Mouse (Mus musculus) CH12.LX (cell line): Measurements from ENCODE around the gene Arl15. TPM values are rescaled to one million over a fixed set of nuclear protein-coding genes. Genes with fewer than 3 reads are reported as not detected.

Source experiments
- DNase-seq: peaks from one replicate; pipeline ENCODE4 v3.0.0-alpha.2; 2013; ENCODE audit errors: extremely low read depth
- H3K27ac ChIP-seq: 2 replicates; pipeline ENCODE4 v1.5.1; 2012; ENCODE audit warnings: low read depth, mild to moderate bottlenecking, control low read depth, moderate library complexity; ENCODE audit not compliant: insufficient read depth
- H3K27me3 ChIP-seq: replicated peaks from 2 replicates; pipeline ENCODE3; 2012; ENCODE audit warnings: inconsistent platforms
- H3K36me3 ChIP-seq, 2 experiments: replicated peaks in 1 of 2; 2 replicates each; pipeline versions ENCODE3 to v1.6.1; 2012; ENCODE audit warnings: inconsistent platforms in 1 of 2, low read length in 1 of 2, mild to moderate bottlenecking in 1 of 2, mixed read lengths in 1 of 2, moderate library complexity in 1 of 2; ENCODE audit not compliant: control insufficient read depth in 1 of 2, insufficient read depth in 1 of 2
- H3K4me1 ChIP-seq, 2 experiments: 2 replicates each; pipeline ENCODE4 v1.6.1; 2012; ENCODE audit warnings: inconsistent platforms in 1 of 2, moderate library complexity in 1 of 2; ENCODE audit not compliant: insufficient read depth in 2 of 2, control insufficient read depth in 1 of 2
- H3K4me2 ChIP-seq: 2 replicates; pipeline ENCODE4 v1.6.1; 2012; ENCODE audit warnings: low read depth, mild to moderate bottlenecking, control low read depth; ENCODE audit not compliant: poor library complexity, insufficient read depth, severe bottlenecking
- H3K4me3 ChIP-seq, 3 experiments: fragments of 150-350 bp in 1 of 3; sonication (generic) in 1 of 3; replicated peaks in 1 of 3; 2 replicates each; pipeline versions ENCODE3 to v1.5.1; 2011 to 2012; ENCODE audit warnings: low read depth in 2 of 3, low read length in 2 of 3, mild to moderate bottlenecking in 2 of 3, moderate library complexity in 2 of 3, control low read depth in 1 of 3, improper control_type of control experiment in 1 of 3, inconsistent platforms in 1 of 3, mixed read lengths in 1 of 3; ENCODE audit not compliant: poor library complexity in 1 of 3
- H3K79me2 ChIP-seq: replicated peaks from 2 replicates; pipeline ENCODE4 v1.6.1; 2012; ENCODE audit warnings: mild to moderate bottlenecking, moderate library complexity; ENCODE audit not compliant: control insufficient read depth, poor library complexity, insufficient read depth, severe bottlenecking; ENCODE audit errors: extremely low read depth
- H3K9ac ChIP-seq: 2 replicates; pipeline ENCODE4 v1.6.1; 2012; ENCODE audit warnings: low read depth, mild to moderate bottlenecking, control low read depth, moderate library complexity; ENCODE audit not compliant: insufficient read depth
- H3K9me3 ChIP-seq: replicated peaks from 2 replicates; pipeline ENCODE3; 2012; ENCODE audit warnings: low read length, inconsistent platforms, mixed read lengths
- BHLHE40 ChIP-seq: IDR thresholded peaks from 2 replicates; pipeline ENCODE4 v1.6.1; 2011; ENCODE audit warnings: mild to moderate bottlenecking, low read depth, low read length, improper control_type of control experiment
- CHD1 ChIP-seq: IDR thresholded peaks from 2 replicates; pipeline ENCODE4 v1.6.1; 2012; ENCODE audit warnings: low read depth, low read length, improper control_type of control experiment, inconsistent platforms
- CHD2 ChIP-seq: IDR thresholded peaks from 2 replicates; pipeline ENCODE4 v1.6.1; 2011; ENCODE audit warnings: low read length, improper control_type of control experiment
- CTCF ChIP-seq, 2 experiments: IDR thresholded peaks in 1 of 2; conservative IDR thresholded peaks in 1 of 2; 2 replicates each; pipeline ENCODE4 v1.5.1; 2011 to 2012; ENCODE audit warnings: low read depth in 2 of 2, low read length in 2 of 2, improper control_type of control experiment in 1 of 2, inconsistent platforms in 1 of 2, mild to moderate bottlenecking in 1 of 2, moderate library complexity in 1 of 2
- E2F4 ChIP-seq: IDR thresholded peaks from 2 replicates; pipeline ENCODE4 v1.6.1; 2011; ENCODE audit warnings: low read depth, low read length, improper control_type of control experiment; ENCODE audit not compliant: insufficient replicate concordance
- ELF1 ChIP-seq: IDR thresholded peaks from 2 replicates; pipeline ENCODE4 v1.6.1; 2014; ENCODE audit warnings: low read depth, mild to moderate bottlenecking, inconsistent platforms, low read length, improper control_type of control experiment
- EP300 ChIP-seq: IDR thresholded peaks from 2 replicates; pipeline ENCODE4 v1.6.1; 2011; ENCODE audit warnings: low read length, improper control_type of control experiment
- ETS1 ChIP-seq: conservative IDR thresholded peaks from 2 replicates; pipeline ENCODE4 v1.6.1; 2012; ENCODE audit warnings: low read depth, mild to moderate bottlenecking, inconsistent platforms, low read length, improper control_type of control experiment, moderate library complexity
- GABPA ChIP-seq: IDR thresholded peaks from 2 replicates; pipeline ENCODE4 v1.6.1; 2012; ENCODE audit warnings: low read depth, low read length, improper control_type of control experiment, inconsistent platforms; ENCODE audit not compliant: insufficient replicate concordance
- JUN ChIP-seq: IDR thresholded peaks from 2 replicates; pipeline ENCODE4 v1.6.1; 2011; ENCODE audit warnings: low read depth, mild to moderate bottlenecking, low read length, improper control_type of control experiment, moderate library complexity; ENCODE audit not compliant: insufficient read depth
- KAT2A ChIP-seq: IDR thresholded peaks from 2 replicates; pipeline ENCODE4 v1.6.1; 2012; ENCODE audit warnings: low read length, improper control_type of control experiment, inconsistent platforms; ENCODE audit not compliant: insufficient replicate concordance
- MAFK ChIP-seq: IDR thresholded peaks from 2 replicates; pipeline ENCODE4 v1.6.1; 2011; ENCODE audit warnings: low read length, improper control_type of control experiment; ENCODE audit not compliant: insufficient replicate concordance
- MAX ChIP-seq: IDR thresholded peaks from 2 replicates; pipeline ENCODE4 v1.6.1; 2011; ENCODE audit warnings: low read length, improper control_type of control experiment
- MAZ ChIP-seq: IDR thresholded peaks from 2 replicates; pipeline ENCODE4 v1.6.1; 2012; ENCODE audit warnings: low read depth, mild to moderate bottlenecking, inconsistent platforms, low read length, improper control_type of control experiment, moderate library complexity
- MXI1 ChIP-seq: IDR thresholded peaks from 2 replicates; pipeline ENCODE4 v1.6.1; 2011; ENCODE audit warnings: mild to moderate bottlenecking, low read depth, low read length, improper control_type of control experiment
- NELFE ChIP-seq: IDR thresholded peaks from 2 replicates; pipeline ENCODE4 v1.6.1; 2011; ENCODE audit warnings: low read depth, low read length, improper control_type of control experiment
- NRF1 ChIP-seq: IDR thresholded peaks from 2 replicates; pipeline ENCODE4 v1.6.1; 2014; ENCODE audit warnings: low read depth, mild to moderate bottlenecking, inconsistent platforms, low read length, improper control_type of control experiment, moderate library complexity
- PAX5 ChIP-seq: IDR thresholded peaks from 2 replicates; pipeline ENCODE4 v1.6.1; 2012; ENCODE audit warnings: low read length, inconsistent platforms, mixed read lengths
- RCOR1 ChIP-seq: conservative IDR thresholded peaks from 2 replicates; pipeline ENCODE4 v1.6.1; 2012; ENCODE audit warnings: low read depth, mild to moderate bottlenecking, inconsistent platforms, low read length, improper control_type of control experiment
- SIN3A ChIP-seq: IDR thresholded peaks from 2 replicates; pipeline ENCODE4 v1.6.1; 2012; ENCODE audit warnings: low read length, improper control_type of control experiment, inconsistent platforms
- TBP ChIP-seq: conservative IDR thresholded peaks from 2 replicates; pipeline ENCODE4 v1.6.1; 2011; ENCODE audit warnings: low read depth, low read length, improper control_type of control experiment
- TCF12 ChIP-seq: IDR thresholded peaks from 2 replicates; pipeline ENCODE4 v1.6.1; 2014; ENCODE audit warnings: low read depth, mild to moderate bottlenecking, inconsistent platforms, low read length, improper control_type of control experiment
- USF1 ChIP-seq: IDR thresholded peaks from 2 replicates; pipeline ENCODE4 v1.6.1; 2014; ENCODE audit warnings: low read depth, mild to moderate bottlenecking, inconsistent platforms, low read length, improper control_type of control experiment
- USF2 ChIP-seq: conservative IDR thresholded peaks from 2 replicates; pipeline ENCODE4 v1.6.1; 2011; ENCODE audit warnings: low read depth, low read length, improper control_type of control experiment
- ZMIZ1 ChIP-seq: IDR thresholded peaks from 2 replicates; pipeline ENCODE4 v1.6.1; 2012; ENCODE audit warnings: low read depth, mild to moderate bottlenecking, inconsistent platforms, low read length, improper control_type of control experiment
- ZNF384 ChIP-seq: IDR thresholded peaks from 2 replicates; pipeline ENCODE4 v1.6.1; 2012; ENCODE audit warnings: low read depth, low read length, improper control_type of control experiment, inconsistent platforms
- dilution Hi-C: fragments of 300-500 bp; cut with MboI; formaldehyde crosslinking; loops from 2 replicates; pipeline ENCODE4 v1.14.3; 2020; ENCODE audit warnings: low sequenced_read_pairs; ENCODE audit not compliant: extremely low pct_unique_long_range_greater_than_20kb, extremely low pct_ligation_motif_present
- in situ Hi-C: fragments of 300-500 bp; cut with MboI; formaldehyde crosslinking; loops from 3 replicates; pipeline ENCODE4 v1.14.3; 2019; ENCODE audit warnings: low sequenced_read_pairs, low pct_ligation_motif_present, low pct_unique_long_range_greater_than_20kb, mixed read lengths
- polyA plus RNA-seq: library from polyadenylated mRNA; unstranded; fragments of >175 nt; gene quantifications from 2 replicates; pipeline ENCODE4 v1.2.1, GENCODE M21; 2012; ENCODE audit warnings: low read depth; ENCODE audit not compliant: insufficient read length
- total RNA-seq, 2 experiments: library from RNA; depleted of rRNA; stranded (reverse); fragments of 300-350 nt in 1 of 2; fragments of >200 nt in 1 of 2; gene quantifications; 2 replicates each; pipeline ENCODE4 v1.2.3; 2012 to 2014

The Arl15 gene
- total and polyA plus RNA-seq, 3 experiments: 2.2 to 5.2 (median 4.8) TPM

GRCm38 (mm10) chr13:113990247-113990646 lies 195.9 kb downstream of the Arl15 start:
- TF ChIP-seq RCOR1: no peak
- TF ChIP-seq MAFK: no peak
- no peak for TF ChIP-seq PAX5
- TF ChIP-seq E2F4: no peak
- no peak for TF ChIP-seq TCF12
- no peak for TF ChIP-seq USF2
- no peak for TF ChIP-seq ELF1
- no peak for TF ChIP-seq CHD2
- TF ChIP-seq USF1: no peak
- no peak for TF ChIP-seq GABPA
- TF ChIP-seq NRF1: no peak
- TF ChIP-seq MAZ: no peak
- TF ChIP-seq ZMIZ1: no peak
- no peak for TF ChIP-seq EP300
- no peak for TF ChIP-seq BHLHE40
- TF ChIP-seq, all 38 proteins: peak for 0
- Histone ChIP-seq H3K27ac (no peak overlapping the region), H3K36me3 (peaks cover 0 to 9% of the 10 kb centered on the region in 2 experiments), H3K9me3 (peaks cover 2% of the 10 kb centered on the region), H3K4me3 (no peak overlapping the region), H3K27me3 (no peaks in the 10 kb centered on the region), H3K4me2 (no peak overlapping the region), H3K79me2 (no peaks in the 10 kb centered on the region), H3K4me1 (no peaks in the 10 kb centered on the region), H3K9ac (no peak overlapping the region)
- in situ Hi-C loops (no loop called here), dilution Hi-C loops (no loop called here)
- no peak for DNase-seq

DNA sequence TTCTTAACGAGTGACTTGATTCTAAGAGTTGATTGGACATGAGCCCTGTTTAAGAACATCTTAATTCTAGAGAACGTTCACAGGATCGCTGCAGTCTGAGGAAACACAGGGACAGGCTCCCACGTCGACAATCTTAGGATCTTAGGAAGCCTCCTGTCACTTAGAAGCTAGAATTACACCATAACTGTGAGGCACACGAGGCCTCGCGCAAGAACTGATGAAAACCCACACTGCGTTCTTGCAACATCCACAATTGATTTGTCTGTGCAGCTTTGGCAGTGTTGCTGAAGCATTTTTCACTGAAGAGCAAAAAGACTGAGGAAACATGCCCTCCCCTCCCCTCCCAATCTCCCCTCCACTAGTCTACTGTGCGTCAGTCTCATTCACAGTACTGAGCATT lies 196.4 kb downstream of the Arl15 start:
- dilution Hi-C loops (no loop called here), in situ Hi-C loops (no loop called here)
- Histone ChIP-seq H3K79me2 (no peaks in the 10 kb centered on the region), H3K27ac (no peak overlapping the region), H3K36me3 (peaks cover 0 to 5% of the 10 kb centered on the region in 2 experiments), H3K4me2 (no peak overlapping the region), H3K9ac (no peak overlapping the region), H3K9me3 (peaks cover 2% of the 10 kb centered on the region), H3K4me1 (no peaks in the 10 kb centered on the region), H3K4me3 (no peak overlapping the region), H3K27me3 (no peaks in the 10 kb centered on the region)
- no peak for TF ChIP-seq EP300
- no peak for TF ChIP-seq MAX
- no peak for TF ChIP-seq CTCF (conservative IDR thresholded peaks at IDR 0.05 in 1 of 2, IDR thresholded peaks at IDR 0.05 in 1 of 2; ENCODE audit: low read depth in 2 of 2, low read length in 2 of 2)
- no peak for TF ChIP-seq USF1
- TF ChIP-seq ZNF384: no peak
- TF ChIP-seq TCF12: no peak
- no peak for TF ChIP-seq MXI1
- TF ChIP-seq ELF1: no peak
- TF ChIP-seq KAT2A: no peak
- TF ChIP-seq TBP: no peak
- TF ChIP-seq NELFE: no peak
- no peak for TF ChIP-seq ETS1
- TF ChIP-seq BHLHE40: no peak
- TF ChIP-seq CHD1: no peak
- no peak for TF ChIP-seq SIN3A
- TF ChIP-seq JUN: no peak
- no peak for TF ChIP-seq MAZ
- DNase-seq: no peak
